Mouse (Mus musculus): ENCODE measurements around the gene Amd1.

DNA sequence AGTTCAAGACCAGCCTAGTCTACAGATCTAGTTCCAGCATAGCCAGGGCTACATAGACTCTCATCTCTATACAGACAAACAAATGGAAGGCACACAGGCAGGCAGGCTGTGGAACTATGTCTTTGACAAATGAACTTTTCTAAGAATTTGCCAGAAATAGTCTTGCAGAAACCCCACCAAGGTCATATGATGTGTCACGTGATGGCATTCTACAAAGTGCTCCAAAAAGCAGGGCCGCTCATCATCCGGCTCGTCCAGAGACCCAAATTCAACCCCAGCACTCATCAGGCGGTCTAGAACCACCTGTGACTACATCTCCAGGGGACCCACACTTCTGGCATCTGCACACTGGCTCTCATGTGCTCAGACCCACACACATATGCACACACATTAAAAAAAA lies 64.2 kb downstream of the Amd1 start:
- TF ChIP-seq TCF12 (IDR thresholded peaks at IDR 0.05; ENCODE audit: insufficient read depth, poor library complexity, severe bottlenecking), result no peak
- no peak for TF ChIP-seq POLR2A (IDR thresholded peaks at IDR 0.05; ENCODE audit: insufficient read length, low read depth)
